Mouse (Mus musculus) right cerebral cortex, postnatal 10 days (tissue): ENCODE results near the gene 1700056E22Rik.

ENCODE experiments used
- DNase-seq, 2 experiments: peaks; one replicate each; pipeline ENCODE4 v3.0.0; 2021; ENCODE audit warnings: low spot score in 2 of 2

1700056E22Rik gene

GRCm38 (mm10) chr1:184019722-184020107 is 14.4 kb downstream of the 1700056E22Rik start:
- no peak for DNase-seq

GRCm38 (mm10) chr1:184019042-184019721 is 14.9 kb downstream of the 1700056E22Rik start:
- DNase-seq = no peak

- no peak for DNase-seq
Measured at GRCm38 (mm10) chr1:184017606-184018005, 16.5 kb downstream of the 1700056E22Rik start.

GRCm38 (mm10) chr1:184015995-184016730 is 17.9 kb downstream of the 1700056E22Rik start:
- no peak for DNase-seq

- DNase-seq = no peak
Measured at GRCm38 (mm10) chr1:184014091-184014490, 20.0 kb downstream of the 1700056E22Rik start.

GRCm38 (mm10) chr1:184013106-184013505 is 21.0 kb downstream of the 1700056E22Rik start, which contains the start of gene Dusp10:
Gene Dusp10, plus strand, starts transcription at chr1:184013302.
- no peak for DNase-seq

- DNase-seq = no peak
Measured at GRCm38 (mm10) chr1:184011311-184011710, 22.8 kb downstream of the 1700056E22Rik start.

- DNase-seq = no peak
Measured at GRCm38 (mm10) chr1:184006086-184006485, 28.0 kb downstream of the 1700056E22Rik start.

GRCm38 (mm10) chr1:184005315-184006058 is 28.6 kb downstream of the 1700056E22Rik start:
- no peak for DNase-seq

- DNase-seq = no peak
Measured at GRCm38 (mm10) chr1:184004311-184004710, 29.8 kb downstream of the 1700056E22Rik start.

- peak; percentile 51 to 63 for DNase-seq
Measured at GRCm38 (mm10) chr1:184002470-184002869, 31.6 kb downstream of the 1700056E22Rik start.

GRCm38 (mm10) chr1:183997207-183997606 is 36.9 kb downstream of the 1700056E22Rik start:
- DNase-seq = no peak

GRCm38 (mm10) chr1:183991921-183992320 is 42.2 kb downstream of the 1700056E22Rik start:
- no peak for DNase-seq

- no peak for DNase-seq
Measured at GRCm38 (mm10) chr1:183987711-183988245, 46.3 kb downstream of the 1700056E22Rik start.
